Comparison of ENCODE assay signal across 8 mouse cellular contexts in genomic region chr8:120439309-120439708, GRCm38 (mm10).
DNase-seq lines count a peak whose midpoint lies in the region; ATAC-seq lines count a peak whose summit lies in the region.
"Had no signal": no experiment of that assay in that cellular context is flagged by ENCODE, and none has a peak within 500 bp of the region (broad histone marks: within the 10 kb centered on the region; RNA-seq: fewer than 3 reads in every experiment).

No protein-coding gene starts in this region.

- H3K27ac ChIP-seq in neural tube, embryonic 11.5 days (ENCODE audit: low read depth, low read length) = peak overlapping the region; percentile 58
- peak overlapping the region; percentile 88 for H3K27ac ChIP-seq in forebrain, embryonic 12.5 days

- H3K4me3 ChIP-seq in neural tube, embryonic 11.5 days (ENCODE audit: low read depth, low read length) = no peak overlapping the region
- H3K4me3 ChIP-seq in forebrain, embryonic 12.5 days (replicated peaks) = no peak overlapping the region

- peak; percentile 67 for DNase-seq in neural tube, embryonic 11.5 days (ENCODE audit: low spot score)
- DNase-seq in neural tube, embryonic 10.5 days (ENCODE audit: extremely low spot score, low spot score) = no peak
- peak; percentile 67 to 71 for DNase-seq in layer of hippocampus, postnatal 36 days
- DNase-seq in yolk sac, embryonic 10.5 days (ENCODE audit: low spot score) = peak; percentile 70
- no peak for DNase-seq in thymus, postnatal 0 days (ENCODE audit: low spot score)
- DNase-seq in cerebellum, adult 9-10 months = no peak
- DNase-seq: heart, postnatal 14 days had no signal

- H3K9ac ChIP-seq in neural tube, embryonic 11.5 days (ENCODE audit: low read length) = no peak overlapping the region
- peak overlapping the region; percentile 25; the same call in 1 of the 2 replicates for H3K9ac ChIP-seq in forebrain, embryonic 12.5 days

- no peaks in the 10 kb centered on the region for H3K36me3 ChIP-seq in neural tube, embryonic 11.5 days (ENCODE audit: control insufficient read depth, insufficient read depth, low read length)
- no peaks in the 10 kb centered on the region for H3K36me3 ChIP-seq in forebrain, embryonic 12.5 days (replicated peaks)

- H3K4me2 ChIP-seq in neural tube, embryonic 11.5 days (ENCODE audit: low read depth) = no peak overlapping the region; the same call in 1 of the 2 replicates
- H3K4me2 ChIP-seq in forebrain, embryonic 12.5 days = peak overlapping the region; percentile 28

- WGBS in neural tube, embryonic 11.5 days = 4% methylated on average over 19 of the region's 19 CpGs
- 2% methylated on average over 19 of the region's 19 CpGs for WGBS in forebrain, embryonic 12.5 days

- H3K4me1 ChIP-seq in neural tube, embryonic 11.5 days (ENCODE audit: control insufficient read depth, insufficient read depth, low read length) = peaks cover 44% of the 10 kb centered on the region
- H3K4me1 ChIP-seq in forebrain, embryonic 12.5 days = peaks cover 74% of the 10 kb centered on the region

- H3K27me3 ChIP-seq in neural tube, embryonic 11.5 days (ENCODE audit: control insufficient read depth, insufficient read depth, low read length) = no peaks in the 10 kb centered on the region
- H3K27me3 ChIP-seq in forebrain, embryonic 12.5 days = peaks cover 27% of the 10 kb centered on the region

- peak; percentile 51; the same call in 1 of the 2 replicates for ATAC-seq in neural tube, embryonic 11.5 days (ENCODE audit: insufficient read depth, low FRiP score, low TSS enrichment)
- peak; percentile 86 for ATAC-seq in forebrain, embryonic 12.5 days (ENCODE audit: low FRiP score)

- no peaks in the 10 kb centered on the region for H3K9me3 ChIP-seq in neural tube, embryonic 11.5 days (ENCODE audit: control insufficient read depth, low read length)
- no peaks in the 10 kb centered on the region for H3K9me3 ChIP-seq in forebrain, embryonic 12.5 days

Comparison
In these comparisons a context has a peak if more than half of its experiments do, and no peak if none do; other contexts are left out.
1. DNase-seq: peak in neural tube, embryonic 11.5 days (single experiment), layer of hippocampus, postnatal 36 days (2 of 2) and yolk sac, embryonic 10.5 days (single experiment); none in neural tube, embryonic 10.5 days (single experiment), thymus, postnatal 0 days (single experiment) and cerebellum, adult 9-10 months (single experiment).